Mouse (Mus musculus) kidney, postnatal 10 days (tissue): ENCODE measurements around the gene Olfr1134.
"Not testable (repeated sequence)": the region's sequence is repeated elsewhere in the genome, so short reads cannot be mapped to it uniquely, and the experiment has no call there.

Source experiments
- DNase-seq: peaks from one replicate; pipeline ENCODE4 v3.0.0; 2021; ENCODE audit warnings: mixed read lengths

The Olfr1134 gene

DNA sequence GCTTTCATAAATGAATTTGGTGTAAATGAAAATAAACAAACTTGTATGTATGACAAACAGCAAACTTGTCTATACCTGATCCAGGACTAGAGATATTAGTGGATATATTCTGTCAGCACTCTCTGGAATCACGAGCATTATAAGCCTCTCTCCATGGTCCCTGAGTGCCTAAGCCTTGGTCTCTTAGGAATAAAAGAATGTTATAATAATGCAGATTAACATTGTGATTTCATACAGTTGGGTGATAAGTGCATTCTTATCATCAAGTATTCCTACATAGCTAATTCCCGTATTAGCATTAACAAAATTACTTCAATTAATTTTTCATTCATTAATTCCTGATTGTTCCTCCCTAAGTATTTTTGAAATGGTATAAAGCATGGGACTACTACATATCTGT, at the start of gene Olfr1134:
TSS of gene Olfr1134 (minus strand) at position 101 of the 400 bp plus-strand sequence.
- no peak for DNase-seq

DNA sequence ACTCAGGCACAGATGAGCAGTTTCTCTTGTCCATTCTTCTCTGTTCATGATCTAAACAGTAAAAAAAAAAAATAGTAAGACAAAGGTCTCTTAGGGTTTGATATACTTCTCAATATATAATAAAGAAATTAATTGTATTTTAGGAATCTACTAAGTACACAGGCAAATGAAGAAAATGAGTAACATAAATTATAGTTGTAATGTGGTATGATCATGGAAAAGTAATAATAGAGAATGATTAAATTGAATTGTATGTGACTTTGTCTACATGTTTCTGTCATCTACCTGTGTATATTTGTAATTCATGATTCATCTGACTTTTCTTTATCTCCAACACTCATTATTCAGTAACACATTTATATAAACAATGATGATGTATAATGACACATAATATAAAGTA, 35.6 kb upstream of the Olfr1134 start, which contains the start of gene Olfr1136:
TSS of gene Olfr1136 (minus strand) at position 101 of the 400 bp plus-strand sequence.
- DNase-seq: no peak

DNA sequence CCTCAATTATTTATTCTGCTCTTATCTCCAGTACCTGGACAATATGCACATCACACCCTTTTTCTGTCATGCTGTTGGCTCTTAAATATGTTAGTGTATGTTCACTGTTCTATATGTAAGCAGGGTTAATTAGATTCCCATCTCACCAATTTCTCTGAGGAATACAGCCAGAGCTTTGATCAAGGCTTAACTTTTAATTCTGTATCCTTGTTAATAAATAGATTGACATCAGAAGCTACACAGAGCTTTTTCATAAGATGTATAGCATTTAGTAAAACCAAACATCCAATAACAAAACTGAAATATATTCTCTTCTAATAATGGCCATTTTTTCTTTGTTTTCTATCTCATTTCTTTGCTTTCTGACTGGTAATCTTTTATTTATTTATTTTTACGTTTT, 15.3 kb upstream of the Olfr1134 start, which contains the start of gene Olfr1135:
TSS of gene Olfr1135 (minus strand) at position 101 of the 400 bp plus-strand sequence.
- no peak for DNase-seq

DNA sequence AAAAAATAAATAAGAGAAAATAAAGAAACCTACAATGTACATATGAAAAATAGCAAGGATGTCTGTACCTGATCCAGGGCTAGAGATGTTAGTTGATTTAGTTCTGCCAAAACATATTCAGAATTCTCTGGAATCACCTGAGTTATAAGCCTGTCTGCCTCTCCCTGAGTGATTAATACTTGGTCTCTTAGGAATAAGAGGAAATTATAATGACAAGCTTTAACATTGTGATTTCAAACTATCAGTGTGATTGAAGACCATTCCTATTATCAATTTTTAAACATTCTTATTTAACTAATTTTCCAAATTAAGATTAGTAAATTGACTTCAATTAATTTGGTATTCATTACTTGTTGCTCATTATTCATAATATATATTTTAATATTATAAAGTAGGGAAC, 11.0 kb downstream of the Olfr1134 start, which contains the start of gene Olfr1133:
TSS of gene Olfr1133 (minus strand) at position 101 of the 400 bp plus-strand sequence.
- no peak for DNase-seq

DNA sequence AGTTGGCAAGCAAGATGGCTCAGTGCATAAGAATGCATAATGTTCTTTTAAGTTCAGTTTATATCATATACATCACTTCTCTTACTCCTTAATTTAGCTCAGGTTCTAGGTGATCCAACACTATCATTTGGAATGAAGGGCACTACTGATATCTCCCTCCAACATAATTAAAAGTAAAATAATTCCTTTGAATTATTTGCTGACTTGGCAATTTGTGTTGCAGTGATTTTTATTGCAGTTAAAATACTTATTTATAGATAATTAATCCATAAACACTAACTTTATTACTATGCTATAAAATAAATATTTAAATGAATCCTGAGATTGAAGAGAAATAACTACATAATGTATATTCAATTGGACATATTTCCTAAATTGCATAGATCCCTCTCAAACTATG, 15.8 kb downstream of the Olfr1134 start:
- DNase-seq: no peak

DNA sequence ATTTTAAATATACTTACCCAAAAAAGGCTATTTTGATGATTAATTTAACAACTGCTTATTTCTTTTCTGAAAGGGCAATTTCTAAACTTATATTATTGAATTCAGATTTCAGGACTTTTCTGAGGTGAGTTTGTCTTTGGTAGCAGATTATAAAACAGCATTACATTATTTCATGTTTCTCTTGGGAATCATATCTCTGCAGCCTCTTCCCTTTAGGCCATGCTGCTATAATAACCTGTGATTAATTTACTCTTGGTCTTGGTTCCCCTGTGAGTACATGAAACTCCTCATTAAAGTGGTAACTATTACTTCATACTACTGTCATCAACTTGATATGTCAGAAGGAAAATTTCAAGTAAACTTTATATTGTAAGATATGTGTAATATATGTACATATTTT, 20.8 kb downstream of the Olfr1134 start, which contains the start of gene Olfr1132:
TSS of gene Olfr1132 (minus strand) at position 101 of the 400 bp plus-strand sequence.
- no peak for DNase-seq

DNA sequence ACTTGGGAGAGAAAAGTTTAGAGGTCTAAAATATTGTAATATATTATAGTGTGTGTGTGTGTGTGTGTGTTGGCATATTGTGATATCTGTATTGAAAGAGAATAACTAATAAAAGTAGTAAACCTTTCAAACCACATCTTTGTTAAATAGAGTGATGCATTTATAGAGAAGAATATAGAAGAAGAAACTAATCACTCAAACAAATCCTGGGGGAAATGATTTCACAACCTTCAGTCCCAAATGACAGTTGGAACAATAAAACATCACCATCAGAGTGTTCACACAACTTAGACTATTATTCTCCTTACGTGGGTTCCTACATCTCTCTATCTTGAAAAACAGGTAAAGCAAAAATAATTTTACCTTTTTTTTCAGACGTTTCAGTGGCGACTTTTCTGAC, 31.5 kb downstream of the Olfr1134 start, which contains the start of gene Olfr1131:
TSS of gene Olfr1131 (plus strand) at position 301 of the 400 bp plus-strand sequence.
- DNase-seq: no peak

DNA sequence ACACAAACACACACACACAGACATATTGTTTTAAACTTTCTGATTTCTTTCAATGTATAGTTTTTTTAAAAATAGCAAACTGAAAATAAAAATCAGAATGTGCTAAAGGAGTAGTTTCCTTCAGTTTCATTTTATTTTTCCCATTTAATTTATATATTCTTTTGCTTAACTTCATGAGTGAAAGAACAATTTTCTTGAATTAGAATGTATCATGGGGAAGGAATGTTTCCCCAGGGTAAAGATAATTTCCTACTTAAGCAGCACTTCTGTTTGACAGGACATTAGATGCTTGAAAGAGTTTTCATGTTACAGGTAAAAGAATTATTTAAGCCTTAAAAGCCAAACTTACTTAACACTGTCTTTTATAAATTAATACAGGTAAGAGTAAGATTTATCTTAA, 52.3 kb downstream of the Olfr1134 start, which contains the start of gene Olfr1130:
TSS of gene Olfr1130 (plus strand) at position 301 of the 400 bp plus-strand sequence.
- DNase-seq: not testable (repeated sequence)
